9 mouse cellular contexts compared by ENCODE assay signal in genomic region chr9:119321392-119322229, GRCm38 (mm10). TPM values are rescaled to one million over a fixed set of nuclear protein-coding genes. Genes with fewer than 3 reads are reported as not detected.
DNase-seq lines count a peak whose midpoint lies in the region; ATAC-seq and TF ChIP-seq lines count a peak whose summit lies in the region.
"Had no signal": no experiment of that assay in that cellular context is flagged by ENCODE, and none has a peak within 500 bp of the region (broad histone marks: within the 10 kb centered on the region; RNA-seq: fewer than 3 reads in every experiment).

No protein-coding gene starts in this region.

- H3K4me1 ChIP-seq in embryonic facial prominence, embryonic 13.5 days, result peaks cover 19% of the 10 kb centered on the region
- peaks cover 8% of the 10 kb centered on the region for H3K4me1 ChIP-seq in midbrain, embryonic 11.5 days (ENCODE audit: control insufficient read depth, insufficient read depth, low read length)

- H3K4me2 ChIP-seq in embryonic facial prominence, embryonic 13.5 days, result peak overlapping the region; percentile 97
- H3K4me2 ChIP-seq in midbrain, embryonic 11.5 days, result peak overlapping the region; percentile 69

- H3K4me3 ChIP-seq in gastrocnemius, adult 2 months, result peak overlapping the region; percentile 83
- peak overlapping the region; percentile 90 for H3K4me3 ChIP-seq in embryonic facial prominence, embryonic 13.5 days
- H3K4me3 ChIP-seq in midbrain, embryonic 11.5 days (ENCODE audit: low read depth, low read length), result peak overlapping the region; percentile 87

- peak overlapping the region; percentile 85 for H3K9ac ChIP-seq in embryonic facial prominence, embryonic 13.5 days
- peak overlapping the region; percentile 79 for H3K9ac ChIP-seq in midbrain, embryonic 11.5 days (ENCODE audit: low read length)

- peak; percentile 0 for ATAC-seq in CD4-positive, CD25-positive, alpha-beta regulatory T cell, adult 4 months
- ATAC-seq in embryonic facial prominence, embryonic 13.5 days (ENCODE audit: insufficient number of reproducible peaks, insufficient read depth, low FRiP score, low TSS enrichment, low read depth), result peak; percentile 28
- peak; percentile 0 for ATAC-seq in inflammation-experienced regulatory T-cells, adult 6 months
- ATAC-seq in midbrain, embryonic 11.5 days (ENCODE audit: low FRiP score), result peak; percentile 61
- no peak for ATAC-seq in activated CD4-positive, CD25-positive, alpha-beta regulatory T cell, adult 4 months

- no peak for DNase-seq in gastrocnemius, adult 2 months
- DNase-seq in gastrocnemius, postnatal 25 days, result no peak
- DNase-seq in midbrain, embryonic 11.5 days (ENCODE audit: low spot score, missing footprints), result peak; percentile 92
- no peak for DNase-seq in left cerebral cortex, adult 11 months (ENCODE audit: low spot score)

- intact Hi-C loops in gastrocnemius, adult 2 months (cut with DNase I), result loop anchor here (2.0 kb wide), 1 partner anchor 19 kb away; the partner anchor contains the start of gene Myd88

- peak overlapping the region; percentile 99 for H3K27ac ChIP-seq in gastrocnemius, adult 2 months
- H3K27ac ChIP-seq in embryonic facial prominence, embryonic 13.5 days, result peak overlapping the region; percentile 89
- peak overlapping the region; percentile 83 for H3K27ac ChIP-seq in midbrain, embryonic 11.5 days (ENCODE audit: low read depth, low read length)

- no peaks in the 10 kb centered on the region for H3K36me3 ChIP-seq in embryonic facial prominence, embryonic 13.5 days
- H3K36me3 ChIP-seq in midbrain, embryonic 11.5 days (ENCODE audit: control insufficient read depth, insufficient read depth, low read length), result no peaks in the 10 kb centered on the region

- WGBS in embryonic facial prominence, embryonic 13.5 days, result under 1% methylated on average over 57 of the region's 59 CpGs
- under 1% methylated on average over 59 of the region's 59 CpGs for WGBS in midbrain, embryonic 11.5 days

- no peaks in the 10 kb centered on the region for H3K9me3 ChIP-seq in embryonic facial prominence, embryonic 13.5 days
- no peaks in the 10 kb centered on the region for H3K9me3 ChIP-seq in midbrain, embryonic 11.5 days (ENCODE audit: control insufficient read depth, low read length)

- no peaks in the 10 kb centered on the region for H3K27me3 ChIP-seq in embryonic facial prominence, embryonic 13.5 days
- no peaks in the 10 kb centered on the region for H3K27me3 ChIP-seq in midbrain, embryonic 11.5 days (ENCODE audit: control insufficient read depth, insufficient read depth, low read length)

- TF ChIP-seq CTCF in gastrocnemius, adult 2 months (IDR thresholded peaks at IDR 0.05), result no peak

RNA-seq across cellular contexts. Expression of gene Oxsr1, which starts 0.6 kb away (rescaled TPM):
- 10 to 100 TPM; 55.9 to 64.1 TPM for total RNA-seq in gastrocnemius, adult 2 months (2021)
- total RNA-seq in gastrocnemius, postnatal 25 days (2021), result 10 to 100 TPM; 42.5 to 43.1 TPM
- 1 to 10 TPM; 7.6 to 8.0 TPM for polyA plus RNA-seq in CD4-positive, CD25-positive, alpha-beta regulatory T cell, adult 4 months (2017; shearing (Covaris generic))
- polyA plus RNA-seq in embryonic facial prominence, embryonic 13.5 days (2015; fragmentation: Nextera tagmentation; extraction: Ambion mirVana), result 11.2 and 11.7 TPM in 2 replicates
- polyA plus RNA-seq in inflammation-experienced regulatory T-cells, adult 6 months (2017; shearing (Covaris generic)), result 1 to 10 TPM; 7.1 to 8.6 (median 8.3) TPM
- polyA plus RNA-seq in midbrain, embryonic 11.5 days (2014; fragmentation: Nextera tagmentation; extraction: Ambion mirVana), result 15.5 and 16.2 TPM in 2 replicates
- 1 to 10 TPM; 7.0 to 7.2 TPM for polyA plus RNA-seq in activated CD4-positive, CD25-positive, alpha-beta regulatory T cell, adult 4 months (2017; shearing (Covaris generic))

RNA-seq across cellular contexts. Expression of gene Acaa1a, which starts 17.9 kb away (rescaled TPM):
- total RNA-seq in gastrocnemius, adult 2 months (2021), result 10 to 100 TPM; 31.1 to 42.3 TPM
- total RNA-seq in gastrocnemius, postnatal 25 days (2021), result 10 to 100 TPM; 38.3 to 40.9 TPM
- 10 to 100 TPM; 38.7 to 55.1 TPM for polyA plus RNA-seq in CD4-positive, CD25-positive, alpha-beta regulatory T cell, adult 4 months (2017; shearing (Covaris generic))
- 94.4 and 96.7 TPM in 2 replicates for polyA plus RNA-seq in embryonic facial prominence, embryonic 13.5 days (2015; fragmentation: Nextera tagmentation; extraction: Ambion mirVana)
- 10 to 100 TPM; 41.3 to 46.9 (median 41.3) TPM for polyA plus RNA-seq in inflammation-experienced regulatory T-cells, adult 6 months (2017; shearing (Covaris generic))
- 52.7 and 61.2 TPM in 2 replicates for polyA plus RNA-seq in midbrain, embryonic 11.5 days (2014; fragmentation: Nextera tagmentation; extraction: Ambion mirVana)
- polyA plus RNA-seq in activated CD4-positive, CD25-positive, alpha-beta regulatory T cell, adult 4 months (2017; shearing (Covaris generic)), result 10 to 100 TPM; 34.5 to 53.6 TPM

RNA-seq across cellular contexts. Expression of gene Myd88, which starts 19.6 kb away (rescaled TPM):
- total RNA-seq in gastrocnemius, adult 2 months (2021), result 1 to 10 TPM; 4.3 to 5.0 TPM
- 1 to 10 TPM; 4.3 to 5.0 TPM for total RNA-seq in gastrocnemius, postnatal 25 days (2021)
- polyA plus RNA-seq in CD4-positive, CD25-positive, alpha-beta regulatory T cell, adult 4 months (2017; shearing (Covaris generic)), result 10 to 100 TPM; 63.4 to 74.5 TPM
- polyA plus RNA-seq in embryonic facial prominence, embryonic 13.5 days (2015; fragmentation: Nextera tagmentation; extraction: Ambion mirVana), result 17.7 and 18.2 TPM in 2 replicates
- 10 to 100 TPM; 72.5 to 96.3 (median 75.1) TPM for polyA plus RNA-seq in inflammation-experienced regulatory T-cells, adult 6 months (2017; shearing (Covaris generic))
- polyA plus RNA-seq in midbrain, embryonic 11.5 days (2014; fragmentation: Nextera tagmentation; extraction: Ambion mirVana), result 6.3 and 7.6 TPM in 2 replicates
- 10 to 100 TPM; 75.2 to 83.3 TPM for polyA plus RNA-seq in activated CD4-positive, CD25-positive, alpha-beta regulatory T cell, adult 4 months (2017; shearing (Covaris generic))

RNA-seq across cellular contexts. Expression of gene Xylb, which starts 35.6 kb away (rescaled TPM):
- under 1 TPM; 0.13 to 0.14 TPM for total RNA-seq in gastrocnemius, adult 2 months (2021)
- under 1 TPM; 0.08 to 0.48 TPM for total RNA-seq in gastrocnemius, postnatal 25 days (2021)
- under 1 TPM; 0.48 to 0.54 TPM for polyA plus RNA-seq in CD4-positive, CD25-positive, alpha-beta regulatory T cell, adult 4 months (2017; shearing (Covaris generic))
- 5.3 and 7.2 TPM in 2 replicates for polyA plus RNA-seq in embryonic facial prominence, embryonic 13.5 days (2015; fragmentation: Nextera tagmentation; extraction: Ambion mirVana)
- polyA plus RNA-seq in inflammation-experienced regulatory T-cells, adult 6 months (2017; shearing (Covaris generic)), result under 1 TPM in 2 of 3 experiments, not detected in 1; 0.38 to 0.63 TPM
- 5.4 and 6.5 TPM in 2 replicates for polyA plus RNA-seq in midbrain, embryonic 11.5 days (2014; fragmentation: Nextera tagmentation; extraction: Ambion mirVana)
- polyA plus RNA-seq in activated CD4-positive, CD25-positive, alpha-beta regulatory T cell, adult 4 months (2017; shearing (Covaris generic)), result under 1 TPM; 0.36 TPM

RNA-seq across cellular contexts. Expression of gene Slc22a14, which starts 43.7 kb away (rescaled TPM):
- total RNA-seq in gastrocnemius, adult 2 months (2021), result not detected
- total RNA-seq in gastrocnemius, postnatal 25 days (2021), result not detected
- not detected for polyA plus RNA-seq in CD4-positive, CD25-positive, alpha-beta regulatory T cell, adult 4 months (2017; shearing (Covaris generic))
- polyA plus RNA-seq in embryonic facial prominence, embryonic 13.5 days (2015; fragmentation: Nextera tagmentation; extraction: Ambion mirVana), result not detected in 2 replicates
- polyA plus RNA-seq in inflammation-experienced regulatory T-cells, adult 6 months (2017; shearing (Covaris generic)), result not detected
- not detected in 2 replicates for polyA plus RNA-seq in midbrain, embryonic 11.5 days (2014; fragmentation: Nextera tagmentation; extraction: Ambion mirVana)
- not detected for polyA plus RNA-seq in activated CD4-positive, CD25-positive, alpha-beta regulatory T cell, adult 4 months (2017; shearing (Covaris generic))
- total RNA-seq: layer of hippocampus, postnatal 14 days had no signal
